Mouse (Mus musculus) limb, embryonic 11.5 days (tissue): ENCODE data around the gene Dhx34. TPM values are rescaled to one million over a fixed set of nuclear protein-coding genes. Genes with fewer than 3 reads are reported as not detected.
A peak's percentile ranks its signal among the peaks of the same experiment; 100 is the strongest.

Source experiments
- ATAC-seq: fragments of 200-750 bp; cut with Nextera tagmentation; 2 replicates; pipeline ENCODE4 v1.8.0; 2017; ENCODE audit warnings: low read depth; ENCODE audit not compliant: insufficient number of reproducible peaks, low FRiP score, low TSS enrichment
- DNase-seq: peaks from one replicate; pipeline ENCODE4 v3.0.0-alpha.2; 2015; ENCODE audit warnings: low spot score
- H3K27ac ChIP-seq: fragments of 300-500 bp; sonication (generic); replicated peaks from 2 replicates; pipeline ENCODE4 v1.5.1; 2014; ENCODE audit warnings: low read depth, mild to moderate bottlenecking, low read length
- H3K27me3 ChIP-seq: fragments of 300-500 bp; sonication (generic); 2 replicates; pipeline ENCODE4 v1.6.1; 2014; ENCODE audit warnings: mild to moderate bottlenecking, low read length, mixed read lengths; ENCODE audit not compliant: control insufficient read depth, insufficient read depth
- H3K36me3 ChIP-seq: fragments of 300-500 bp; sonication (generic); 2 replicates; pipeline ENCODE4 v1.6.1; 2014; ENCODE audit warnings: mild to moderate bottlenecking, low read length, moderate library complexity, mixed read lengths; ENCODE audit not compliant: control insufficient read depth, insufficient read depth
- H3K4me1 ChIP-seq: fragments of 300-500 bp; sonication (generic); 2 replicates; pipeline ENCODE4 v1.6.1; 2014; ENCODE audit warnings: low read length, mixed read lengths; ENCODE audit not compliant: control insufficient read depth, insufficient read depth
- H3K4me2 ChIP-seq: fragments of 300-500 bp; sonication (generic); 2 replicates; pipeline ENCODE4 v1.6.1; 2014; ENCODE audit warnings: low read depth, mild to moderate bottlenecking, moderate library complexity; ENCODE audit not compliant: severe bottlenecking
- H3K4me3 ChIP-seq: fragments of 300-500 bp; sonication (generic); 2 replicates; pipeline ENCODE4 v1.5.1; 2014; ENCODE audit warnings: low read depth, low read length
- H3K9ac ChIP-seq: fragments of 300-500 bp; sonication (generic); 2 replicates; pipeline ENCODE4 v1.6.1; 2014; ENCODE audit warnings: mild to moderate bottlenecking, low read length
- H3K9me3 ChIP-seq: fragments of 300-500 bp; sonication (generic); 2 replicates; pipeline ENCODE4 v1.6.1; 2016; ENCODE audit warnings: low read length; ENCODE audit not compliant: control insufficient read depth
- WGBS: fragments of 180-500 bp; shearing (Covaris S2); extraction: QIAGEN DNeasy Blood & Tissue Kit; methylation state at CpG from one replicate; pipeline ENCODE4 v1.1.7; 2014; 5-methylcytosine and 5-hydroxymethylcytosine counted together
- polyA plus RNA-seq: library from polyadenylated mRNA; unstranded; fragments of >200 nt; fragmentation: Nextera tagmentation; extraction: Ambion mirVana; gene quantifications from 2 replicates; pipeline ENCODE4 v1.2.1, GENCODE M21; 2014

Dhx34 gene
- polyA plus RNA-seq, 1 experiment from 2014 or later = 8.5 TPM

GRCm38 (mm10) chr7:16192315-16192714 lies 29.5 kb downstream of the Dhx34 start:
- DNase-seq = peak; percentile 80
- Histone ChIP-seq H3K36me3 (no peaks in the 10 kb centered on the region), H3K27me3 (no peaks in the 10 kb centered on the region), H3K27ac (no peak overlapping the region), H3K9ac (no peak overlapping the region), H3K4me3 (no peak overlapping the region), H3K4me1 (no peaks in the 10 kb centered on the region), H3K4me2 (no peak overlapping the region), H3K9me3 (no peaks in the 10 kb centered on the region)
- WGBS = 17% methylated on average over 5 of the region's 5 CpGs
- no peak for ATAC-seq

GRCm38 (mm10) chr7:16187494-16187893 lies 34.3 kb downstream of the Dhx34 start:
- H3K4me2 ChIP-seq = no peak overlapping the region
- H3K27ac ChIP-seq = no peak overlapping the region
- no peak overlapping the region for H3K9ac ChIP-seq
- ATAC-seq (no peak), DNase-seq (no peak)
- no peaks in the 10 kb centered on the region for H3K36me3 ChIP-seq
- no peaks in the 10 kb centered on the region for H3K9me3 ChIP-seq
- no peaks in the 10 kb centered on the region for H3K27me3 ChIP-seq
- WGBS = 82% methylated on average over 8 of the region's 8 CpGs
- H3K4me1 ChIP-seq = no peaks in the 10 kb centered on the region
- H3K4me3 ChIP-seq = no peak overlapping the region

GRCm38 (mm10) chr7:16183663-16184062 lies 38.2 kb downstream of the Dhx34 start:
- H3K4me1 ChIP-seq = no peaks in the 10 kb centered on the region
- no peaks in the 10 kb centered on the region for H3K36me3 ChIP-seq
- H3K27me3 ChIP-seq = no peaks in the 10 kb centered on the region
- no peaks in the 10 kb centered on the region for H3K9me3 ChIP-seq
- no peak overlapping the region for H3K4me3 ChIP-seq
- H3K4me2 ChIP-seq = no peak overlapping the region
- ATAC-seq = no peak
- no peak overlapping the region for H3K9ac ChIP-seq
- DNase-seq = peak; percentile 88
- 23% methylated on average over 8 of the region's 8 CpGs for WGBS
- no peak overlapping the region for H3K27ac ChIP-seq

GRCm38 (mm10) chr7:16178114-16178513 lies 43.7 kb downstream of the Dhx34 start:
- 68% methylated on average over 4 of the region's 4 CpGs for WGBS
- ATAC-seq = no peak

GRCm38 (mm10) chr7:16175542-16175931 lies 46.3 kb downstream of the Dhx34 start:
- H3K27me3 ChIP-seq = peaks cover 18% of the 10 kb centered on the region; the same call in 1 of the 2 replicates
- H3K9me3 ChIP-seq = no peaks in the 10 kb centered on the region
- 0% methylated on average over 10 of the region's 10 CpGs for WGBS
- peak overlapping the region; percentile 34 for H3K4me3 ChIP-seq
- H3K9ac ChIP-seq = peak overlapping the region; percentile 9; the same call in 1 of the 2 replicates
- H3K27ac ChIP-seq = no peak overlapping the region
- H3K4me1 ChIP-seq = peaks cover 12% of the 10 kb centered on the region
- H3K36me3 ChIP-seq = no peaks in the 10 kb centered on the region
- DNase-seq (no peak), ATAC-seq (no peak)
- H3K4me2 ChIP-seq = peak overlapping the region; percentile 71

More at GRCm38 (mm10) chr7:16178114-16178513, 43.7 kb downstream of the Dhx34 start:
- Histone ChIP-seq H3K27me3 (peaks cover 18% of the 10 kb centered on the region; the same call in 1 of the 2 replicates), H3K4me3 (no peak overlapping the region), H3K9ac (no peak overlapping the region), H3K4me1 (peaks cover 12% of the 10 kb centered on the region), H3K36me3 (no peaks in the 10 kb centered on the region), H3K4me2 (no peak overlapping the region), H3K9me3 (no peaks in the 10 kb centered on the region), H3K27ac (no peak overlapping the region)
- DNase-seq = no peak

- H3K27ac ChIP-seq = no peak within 1 kb of the TSS
- no peak for ATAC-seq
These were observed 47.0 kb downstream of the Dhx34 start, which contains the start of gene Meis3 for GRCm38 (mm10) chr7:16174597-16175541. TSS of gene Meis3 (plus strand) at chr7:16175090.

GRCm38 (mm10) chr7:16173146-16173545 lies 48.7 kb downstream of the Dhx34 start:
- no peaks in the 10 kb centered on the region for H3K9me3 ChIP-seq

More at GRCm38 (mm10) chr7:16174597-16175541, 47.0 kb downstream of the Dhx34 start, which contains the start of gene Meis3:
- peak within 1 kb of the TSS; percentile 71 for H3K4me2 ChIP-seq
- peak; percentile 63 for DNase-seq
- H3K36me3 ChIP-seq = no peaks in the 10 kb centered on the region
- peak within 1 kb of the TSS; percentile 9 for H3K9ac ChIP-seq
- no peaks in the 10 kb centered on the region for H3K9me3 ChIP-seq
- H3K27me3 ChIP-seq = peaks cover 18% of the 10 kb centered on the region; the same call in 1 of the 2 replicates
- under 1% methylated on average over 42 of the region's 42 CpGs for WGBS
- peaks cover 12% of the 10 kb centered on the region for H3K4me1 ChIP-seq
- peak within 1 kb of the TSS; percentile 34 for H3K4me3 ChIP-seq

GRCm38 (mm10) chr7:16172586-16173140 lies 49.2 kb downstream of the Dhx34 start:
- Histone ChIP-seq H3K36me3 (no peaks in the 10 kb centered on the region), H3K4me3 (no peak overlapping the region), H3K27ac (no peak overlapping the region), H3K9ac (no peak overlapping the region), H3K9me3 (no peaks in the 10 kb centered on the region), H3K27me3 (peaks cover 18% of the 10 kb centered on the region; the same call in 1 of the 2 replicates), H3K4me2 (no peak overlapping the region), H3K4me1 (peaks cover 12% of the 10 kb centered on the region)
- ATAC-seq (no peak), DNase-seq (no peak)
- WGBS = 14% methylated on average over 1 of the region's 1 CpGs

More at GRCm38 (mm10) chr7:16173146-16173545, 48.7 kb downstream of the Dhx34 start:
- Histone ChIP-seq H3K4me1 (peaks cover 12% of the 10 kb centered on the region), H3K27ac (no peak overlapping the region), H3K4me3 (no peak overlapping the region), H3K9ac (no peak overlapping the region), H3K27me3 (peaks cover 18% of the 10 kb centered on the region; the same call in 1 of the 2 replicates), H3K36me3 (no peaks in the 10 kb centered on the region), H3K4me2 (no peak overlapping the region)
- DNase-seq (no peak), ATAC-seq (no peak)
- 2% methylated on average over 5 of the region's 5 CpGs for WGBS
